Mouse (Mus musculus): ENCODE measurements around the gene Ttpal. TPM values are rescaled to one million over a fixed set of nuclear protein-coding genes. Genes with fewer than 3 reads are reported as not detected.
A peak's percentile ranks its signal among the peaks of the same experiment; 100 is the strongest.
"Not testable (repeated sequence)": the region's sequence is repeated elsewhere in the genome, so short reads cannot be mapped to it uniquely, and the experiment has no call there.

Gene Ttpal
- total RNA-seq, 2 experiments from 2014 or later: 49.0 to 50.4 TPM

DNA sequence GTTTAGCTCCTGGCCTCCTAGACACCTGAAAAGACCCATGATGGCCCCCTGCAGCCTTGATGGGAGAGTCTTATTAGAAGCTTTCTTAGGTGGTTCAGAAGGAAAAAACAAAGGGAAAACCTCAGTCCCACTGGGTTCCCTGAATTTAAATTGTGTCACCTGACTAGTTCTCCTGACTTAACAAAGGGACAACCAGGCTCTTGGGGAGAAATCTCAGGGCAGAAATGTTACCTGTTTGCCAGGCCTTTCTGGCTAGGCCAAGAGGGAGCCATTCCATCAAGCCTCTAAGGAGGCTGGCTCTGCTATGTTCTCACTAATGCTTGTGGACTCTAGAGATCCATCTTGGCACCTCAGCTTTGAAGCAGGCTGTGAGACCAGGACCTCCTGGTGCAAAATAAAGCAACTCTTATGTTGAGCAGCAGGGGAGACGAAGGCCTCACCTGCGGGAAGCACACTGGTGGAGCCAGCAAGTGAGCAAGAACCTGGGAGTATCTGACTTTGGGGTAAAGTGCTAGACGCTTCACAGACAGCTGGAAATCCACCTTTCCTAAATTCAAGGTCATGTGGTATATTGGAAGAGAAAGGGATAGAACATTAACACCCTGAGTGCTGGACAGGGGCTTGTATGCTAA is 15.2 kb downstream of the Ttpal start:
- H3K27ac ChIP-seq: 0 out of 2 replicates have a peak overlapping the region, but pooled peaks have one; percentile 18
- TF ChIP-seq CTCF (conservative IDR thresholded peaks at IDR 0.05): no peak
- no peak overlapping the region for H3K4me3 ChIP-seq
- DNase-seq (ENCODE audit: low spot score in 2 of 2): no peak

DNA sequence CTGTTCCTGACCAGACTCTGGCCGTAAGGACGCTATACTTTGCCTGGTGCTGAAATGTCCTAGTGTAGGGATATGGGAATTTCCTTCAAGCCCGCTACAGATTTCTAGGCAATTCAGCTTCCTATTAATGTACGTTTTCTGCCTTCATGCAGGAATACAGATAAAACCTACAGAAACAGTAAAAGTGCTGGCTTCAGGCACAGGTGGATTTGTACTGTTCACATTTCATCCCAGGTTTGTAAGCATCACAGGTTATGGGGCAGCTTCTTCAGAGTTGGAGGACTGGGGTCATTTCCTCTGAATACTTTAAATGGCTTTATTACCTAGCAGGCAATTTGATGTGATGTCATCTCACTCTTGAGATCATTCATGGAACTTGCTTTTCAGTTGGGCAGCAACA is 15.8 kb downstream of the Ttpal start:
- Histone ChIP-seq H3K4me3 (no peak overlapping the region), H3K27ac (no peak overlapping the region)
- TF ChIP-seq CTCF (conservative IDR thresholded peaks at IDR 0.05): no peak
- no peak for DNase-seq (ENCODE audit: low spot score in 2 of 2)

DNA sequence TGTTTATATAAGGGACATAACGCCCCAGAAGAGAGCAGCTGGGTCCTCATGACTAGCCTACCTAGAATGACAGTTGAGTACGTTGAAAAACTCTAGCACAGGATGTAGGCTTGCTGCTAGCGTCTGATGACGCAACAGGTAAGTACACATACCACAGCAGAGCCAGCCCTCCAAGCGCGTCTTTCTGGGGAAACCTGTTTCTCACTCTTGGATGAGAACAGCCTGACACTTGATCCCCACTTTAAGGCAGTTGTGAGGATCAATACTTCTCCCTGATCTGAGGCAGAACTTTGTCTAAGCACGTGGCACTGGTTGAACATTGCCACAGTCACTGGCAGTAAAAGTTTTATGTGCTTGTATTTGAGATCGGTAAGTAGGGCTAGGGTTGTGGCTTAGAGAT is 18.3 kb downstream of the Ttpal start:
- DNase-seq (ENCODE audit: low spot score in 2 of 2): no peak
- H3K27ac ChIP-seq: no peak overlapping the region
- H3K4me3 ChIP-seq: no peak overlapping the region
- no peak for TF ChIP-seq CTCF (conservative IDR thresholded peaks at IDR 0.05)

DNA sequence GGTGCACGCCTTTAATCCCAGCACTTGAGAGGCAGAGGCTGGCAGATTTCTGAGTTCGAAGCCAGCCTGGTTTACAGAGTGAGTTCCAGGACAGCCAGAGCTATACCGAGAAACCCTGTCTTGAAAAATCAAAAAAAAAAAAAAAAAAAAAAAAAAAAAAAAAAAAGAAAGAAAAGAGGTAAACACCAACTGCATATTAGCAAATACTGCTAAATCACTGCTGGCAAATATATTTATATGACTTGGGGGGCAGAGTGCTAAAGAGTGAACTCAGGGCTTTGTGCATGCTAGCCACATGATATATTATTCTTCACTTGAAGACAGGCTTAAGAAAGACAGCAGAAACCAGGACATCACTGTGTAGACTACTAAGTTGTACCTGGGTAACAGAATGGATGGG is 19.3 kb downstream of the Ttpal start:
- H3K27ac ChIP-seq; DNase-seq (ENCODE audit: low spot score in 2 of 2); H3K4me3 ChIP-seq: not testable (repeated sequence)

DNA sequence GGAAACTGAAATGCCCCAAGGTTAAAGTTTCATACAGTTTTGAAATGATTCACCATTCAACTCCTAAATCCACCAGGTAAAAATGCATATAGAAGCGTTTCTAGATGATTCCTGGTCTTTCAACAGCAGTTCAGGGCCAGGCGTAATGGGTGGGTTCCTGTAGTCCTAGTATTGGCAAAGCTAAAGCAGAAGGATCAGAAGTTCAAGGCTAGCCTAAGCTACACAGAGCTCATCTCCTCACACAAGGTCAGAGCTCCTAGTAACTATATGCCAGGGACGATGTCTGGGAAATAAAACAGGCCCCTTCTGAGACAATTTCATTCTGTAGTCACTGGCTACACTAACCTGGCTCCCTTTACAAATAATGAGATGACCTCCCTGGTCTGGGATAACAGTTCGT is 29.1 kb downstream of the Ttpal start:
- TF ChIP-seq CTCF (conservative IDR thresholded peaks at IDR 0.05): no peak
- no peak for DNase-seq (ENCODE audit: low spot score in 2 of 2)
- H3K4me3 ChIP-seq: no peak overlapping the region
- H3K27ac ChIP-seq: no peak overlapping the region

DNA sequence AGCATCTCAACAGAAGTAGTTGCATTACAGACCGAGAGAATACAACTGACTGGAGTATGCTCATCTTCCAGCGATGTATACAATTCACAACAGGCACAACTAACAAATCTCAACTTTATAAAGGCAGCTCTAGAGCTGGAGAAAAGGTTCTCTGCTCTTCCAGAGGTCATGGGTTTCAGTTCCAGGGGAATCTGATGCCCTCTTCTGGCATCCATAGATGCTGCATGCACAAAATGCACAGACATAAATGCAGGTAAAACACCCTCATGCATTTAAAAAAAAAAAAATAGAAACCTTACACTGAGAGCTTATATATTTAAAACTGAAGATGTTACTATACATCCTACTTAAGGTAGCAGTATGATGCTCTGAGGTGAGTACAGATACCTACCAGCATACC is 29.6 kb downstream of the Ttpal start:
- no peak overlapping the region for H3K27ac ChIP-seq
- H3K4me3 ChIP-seq: no peak overlapping the region
- no peak for DNase-seq (ENCODE audit: low spot score in 2 of 2)
- TF ChIP-seq CTCF (conservative IDR thresholded peaks at IDR 0.05): peak; percentile 69

DNA sequence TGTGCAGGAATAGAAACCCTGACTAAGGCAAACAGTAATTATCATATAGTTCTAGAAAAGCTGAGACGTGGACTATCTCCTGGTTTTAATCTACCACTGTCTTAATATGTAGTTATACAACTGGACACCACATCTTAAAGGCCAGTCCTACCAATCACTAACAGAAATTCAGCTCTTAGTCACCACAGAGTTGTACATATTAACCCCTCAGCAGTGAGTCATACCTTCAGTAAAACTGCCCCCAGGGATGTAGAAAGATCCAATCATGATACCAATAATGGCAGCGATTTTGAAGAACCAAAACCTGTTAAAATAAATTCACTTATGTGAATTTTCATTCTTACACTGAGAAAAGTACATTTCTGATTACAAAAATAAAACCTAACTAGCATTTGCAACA is 32.1 kb downstream of the Ttpal start:
- H3K27ac ChIP-seq: no peak overlapping the region
- DNase-seq (ENCODE audit: low spot score in 2 of 2): no peak
- H3K4me3 ChIP-seq: no peak overlapping the region
- TF ChIP-seq CTCF (conservative IDR thresholded peaks at IDR 0.05): no peak

DNA sequence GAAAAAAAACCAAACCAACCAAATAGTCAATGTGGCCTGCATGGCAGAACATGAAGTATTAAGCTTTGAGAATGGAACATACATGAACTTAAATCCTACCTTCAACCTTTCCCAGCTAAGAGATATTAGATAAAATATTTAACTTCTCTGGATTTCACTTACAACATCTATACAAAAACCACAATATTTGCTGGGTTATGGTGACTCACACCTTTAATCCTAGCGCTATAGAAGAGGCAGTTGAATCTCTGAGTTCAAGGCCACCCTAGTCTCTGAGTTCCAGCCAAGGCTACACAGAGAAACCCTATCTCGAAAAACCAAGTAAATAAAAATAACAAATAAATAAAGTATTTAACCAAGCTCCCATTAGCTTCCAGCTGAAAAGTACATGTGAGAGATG is 33.9 kb downstream of the Ttpal start:
- no peak for DNase-seq (ENCODE audit: low spot score in 2 of 2)
- TF ChIP-seq CTCF (conservative IDR thresholded peaks at IDR 0.05): no peak
- H3K4me3 ChIP-seq: no peak overlapping the region
- no peak overlapping the region for H3K27ac ChIP-seq

DNA sequence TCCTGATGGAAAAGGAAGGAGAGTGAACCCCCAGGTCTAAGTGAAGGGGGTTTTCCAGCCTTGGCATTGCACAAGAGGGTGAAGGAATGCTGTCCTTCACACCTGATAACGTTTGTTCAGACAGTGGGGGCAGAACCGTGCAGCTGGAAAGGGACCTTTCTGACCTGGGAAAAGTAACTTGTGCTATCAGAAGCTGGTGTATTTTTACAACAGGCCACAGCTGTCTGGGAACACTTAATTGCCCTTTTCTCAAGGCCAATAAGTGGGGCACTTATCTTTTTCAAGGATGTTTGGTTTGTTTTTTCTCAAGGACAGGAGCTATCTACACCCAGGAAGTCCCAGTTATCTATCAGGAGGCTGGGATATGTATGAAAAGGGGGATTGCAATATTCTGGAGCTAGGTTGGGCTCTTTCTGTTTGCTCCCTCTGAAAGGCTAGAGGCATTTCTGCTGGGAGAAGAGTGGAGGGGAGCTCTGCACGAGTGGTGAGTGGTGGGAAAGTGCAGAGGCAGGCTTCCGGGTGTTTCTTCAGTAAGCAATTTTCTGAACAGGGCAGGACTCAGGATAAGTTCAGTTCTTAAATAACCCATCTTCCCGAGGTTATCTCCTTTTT is 35.6 kb downstream of the Ttpal start:
- DNase-seq (ENCODE audit: low spot score in 2 of 2): no peak
- TF ChIP-seq CTCF (conservative IDR thresholded peaks at IDR 0.05): no peak
- H3K4me3 ChIP-seq: no peak overlapping the region
- no peak overlapping the region for H3K27ac ChIP-seq

DNA sequence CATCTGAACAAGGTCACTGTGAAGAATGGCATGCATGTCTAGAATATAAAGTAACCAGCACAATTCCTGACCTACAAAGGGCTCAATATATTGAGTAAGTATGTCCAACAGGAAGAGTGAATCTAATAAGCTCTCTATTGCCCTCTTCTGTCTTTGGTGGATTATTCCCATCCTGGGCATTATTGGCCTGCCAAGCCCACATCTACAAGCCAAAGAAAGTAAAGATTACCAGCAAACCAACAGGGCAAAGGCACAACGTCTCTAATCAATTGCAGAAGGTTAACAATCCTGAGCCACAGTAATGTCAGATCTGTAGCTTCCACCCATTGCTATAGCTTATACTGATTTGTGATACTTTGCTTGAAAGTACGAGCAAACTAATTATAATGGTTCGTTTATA is 38.4 kb downstream of the Ttpal start:
- peak; percentile 47 for TF ChIP-seq CTCF (conservative IDR thresholded peaks at IDR 0.05)
- H3K4me3 ChIP-seq: no peak overlapping the region; the same call in 1 of the 2 replicates
- peak overlapping the region; percentile 83; the same call in 1 of the 2 replicates for H3K27ac ChIP-seq
- no peak for DNase-seq (ENCODE audit: low spot score in 2 of 2)

DNA sequence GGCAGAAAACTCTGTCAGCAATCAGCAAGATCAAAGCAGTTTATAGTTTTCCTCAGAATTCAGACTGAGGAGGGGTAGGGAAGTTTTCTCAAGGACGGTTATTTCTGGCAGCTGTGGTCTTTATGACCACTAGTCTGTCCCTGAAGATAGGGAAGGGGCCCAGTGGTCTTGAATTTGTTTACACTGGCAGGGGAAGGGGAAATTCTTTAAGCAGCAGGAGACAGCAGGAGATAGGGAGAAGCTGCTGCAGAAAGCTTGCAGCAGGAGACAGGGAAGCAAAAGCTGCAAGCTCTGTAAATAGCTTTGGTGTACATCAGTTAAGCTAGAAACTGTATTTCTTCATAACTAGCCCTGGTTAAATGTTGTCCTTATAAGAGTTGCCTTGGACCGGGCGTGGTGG is 39.6 kb downstream of the Ttpal start:
- no peak for TF ChIP-seq CTCF (conservative IDR thresholded peaks at IDR 0.05)
- no peak for DNase-seq (ENCODE audit: low spot score in 2 of 2)
- Histone ChIP-seq H3K27ac (peak overlapping the region; percentile 83; the same call in 1 of the 2 replicates), H3K4me3 (no peak overlapping the region; the same call in 1 of the 2 replicates)

DNA sequence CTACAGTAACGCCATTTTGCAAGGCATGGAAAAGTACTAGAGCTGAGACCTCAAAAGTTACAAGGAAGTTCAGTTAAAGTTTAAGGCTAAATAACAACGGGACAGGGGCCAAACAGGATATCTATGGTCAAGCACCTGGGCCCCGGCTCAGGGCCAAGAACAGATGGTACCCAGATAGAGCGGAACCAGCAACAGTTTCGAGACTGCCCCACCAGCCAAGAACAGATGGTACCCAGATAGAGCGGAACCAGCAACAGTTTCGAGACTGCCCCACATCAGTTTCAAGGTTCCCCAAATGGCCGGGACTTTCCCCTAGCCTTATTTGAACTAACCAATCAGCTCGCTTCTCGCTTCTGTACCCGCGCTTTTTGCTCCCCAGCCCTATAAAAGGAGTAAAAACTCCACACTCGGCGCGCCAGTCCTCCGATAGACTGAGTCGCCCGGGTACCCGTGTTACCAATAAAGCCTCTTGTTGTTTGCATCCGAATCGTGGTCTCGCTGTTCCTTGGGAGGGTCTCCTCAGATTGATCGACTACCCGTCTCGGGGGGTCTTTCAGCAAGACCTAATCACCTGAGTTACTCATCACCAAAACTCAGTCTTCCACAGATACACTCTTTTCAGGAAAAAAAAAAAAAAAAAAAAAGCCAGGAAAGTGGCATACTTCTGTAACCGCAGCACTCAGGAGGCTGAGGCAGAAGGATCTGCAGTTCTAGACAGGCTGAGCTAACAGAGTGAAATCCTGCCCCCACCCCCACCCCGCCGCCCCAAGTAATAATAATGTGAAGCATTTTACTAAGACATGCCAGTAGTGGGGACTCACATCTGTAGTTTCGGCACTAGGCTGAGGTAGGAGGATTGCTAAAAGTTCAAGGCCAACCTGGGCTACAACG is 40.8 kb downstream of the Ttpal start:
- Histone ChIP-seq H3K4me3 (peak overlapping the region; percentile 84), H3K27ac (peak overlapping the region; percentile 98)
- no peak for TF ChIP-seq CTCF (conservative IDR thresholded peaks at IDR 0.05)
- no peak for DNase-seq (ENCODE audit: low spot score in 2 of 2)

DNA sequence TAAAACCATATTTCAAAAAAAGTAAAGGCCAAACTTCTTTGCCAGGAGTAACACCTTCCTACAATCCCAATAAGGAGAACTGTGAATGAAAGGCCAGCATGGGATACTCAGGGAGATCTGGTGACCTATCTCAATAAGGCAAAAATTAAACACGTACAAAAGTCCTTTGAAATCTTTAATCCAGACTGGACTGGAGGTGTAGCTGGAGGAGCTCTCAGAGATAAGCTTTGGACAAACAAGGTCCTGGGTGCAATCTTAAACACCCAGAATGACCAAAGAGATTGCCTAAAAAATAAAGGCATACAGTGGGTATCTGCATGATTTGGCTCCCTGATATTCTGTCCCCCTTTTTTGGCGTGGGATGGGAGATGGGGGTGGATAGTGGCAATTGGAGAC is 41.5 kb downstream of the Ttpal start:
- DNase-seq (ENCODE audit: low spot score in 2 of 2): no peak
- H3K4me3 ChIP-seq: peak overlapping the region; percentile 84
- H3K27ac ChIP-seq: peak overlapping the region; percentile 98
- no peak for TF ChIP-seq CTCF (conservative IDR thresholded peaks at IDR 0.05)

Measured in layer of hippocampus, adult 2 months (tissue).